Mouse (Mus musculus): ENCODE results near the gene Dll3.
"Not testable (repeated sequence)": the region's sequence is repeated elsewhere in the genome, so short reads cannot be mapped to it uniquely, and the experiment has no call there.

Gene Dll3

DNA sequence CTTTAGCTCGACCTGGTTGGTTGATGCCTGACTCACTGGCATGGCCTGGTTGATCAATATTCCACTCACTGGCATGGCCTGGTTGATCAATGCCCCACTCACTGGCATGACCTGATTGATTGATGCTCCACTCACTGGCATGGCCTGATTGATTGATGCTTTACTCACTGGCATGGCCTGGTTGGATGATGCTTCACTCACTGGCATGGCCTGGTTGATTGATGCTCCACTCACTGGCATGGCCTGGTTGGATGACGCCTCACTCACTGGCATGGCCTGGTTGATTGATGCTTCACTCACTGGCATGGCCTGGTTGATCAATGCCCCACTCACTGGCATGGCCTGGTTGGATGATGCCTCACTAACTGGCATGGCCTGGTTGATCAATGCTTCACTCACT, 58.1 kb downstream of the Dll3 start:
- DNase-seq: not testable (repeated sequence)

All from spleen, adult 18-20 months (tissue).